Mouse (Mus musculus) CH12.LX (cell line): ENCODE results near the gene Zfp219. TPM values are rescaled to one million over a fixed set of nuclear protein-coding genes. Genes with fewer than 3 reads are reported as not detected.

Source experiments
- DNase-seq: peaks from one replicate; pipeline ENCODE4 v3.0.0-alpha.2; 2013; ENCODE audit errors: extremely low read depth
- H3K27ac ChIP-seq: 2 replicates; pipeline ENCODE4 v1.5.1; 2012; ENCODE audit warnings: low read depth, mild to moderate bottlenecking, control low read depth, moderate library complexity; ENCODE audit not compliant: insufficient read depth
- H3K27me3 ChIP-seq: replicated peaks from 2 replicates; pipeline ENCODE3; 2012; ENCODE audit warnings: inconsistent platforms
- H3K36me3 ChIP-seq, 2 experiments: replicated peaks in 1 of 2; 2 replicates each; pipeline versions ENCODE3 to v1.6.1; 2012; ENCODE audit warnings: inconsistent platforms in 1 of 2, low read length in 1 of 2, mild to moderate bottlenecking in 1 of 2, mixed read lengths in 1 of 2, moderate library complexity in 1 of 2; ENCODE audit not compliant: control insufficient read depth in 1 of 2, insufficient read depth in 1 of 2
- H3K4me1 ChIP-seq, 2 experiments: 2 replicates each; pipeline ENCODE4 v1.6.1; 2012; ENCODE audit warnings: inconsistent platforms in 1 of 2, moderate library complexity in 1 of 2; ENCODE audit not compliant: insufficient read depth in 2 of 2, control insufficient read depth in 1 of 2
- H3K4me2 ChIP-seq: 2 replicates; pipeline ENCODE4 v1.6.1; 2012; ENCODE audit warnings: low read depth, mild to moderate bottlenecking, control low read depth; ENCODE audit not compliant: poor library complexity, insufficient read depth, severe bottlenecking
- H3K4me3 ChIP-seq, 3 experiments: fragments of 150-350 bp in 1 of 3; sonication (generic) in 1 of 3; replicated peaks in 1 of 3; 2 replicates each; pipeline versions ENCODE3 to v1.5.1; 2011 to 2012; ENCODE audit warnings: low read depth in 2 of 3, low read length in 2 of 3, mild to moderate bottlenecking in 2 of 3, moderate library complexity in 2 of 3, control low read depth in 1 of 3, improper control_type of control experiment in 1 of 3, inconsistent platforms in 1 of 3, mixed read lengths in 1 of 3; ENCODE audit not compliant: poor library complexity in 1 of 3
- H3K79me2 ChIP-seq: replicated peaks from 2 replicates; pipeline ENCODE4 v1.6.1; 2012; ENCODE audit warnings: mild to moderate bottlenecking, moderate library complexity; ENCODE audit not compliant: control insufficient read depth, poor library complexity, insufficient read depth, severe bottlenecking; ENCODE audit errors: extremely low read depth
- H3K9ac ChIP-seq: 2 replicates; pipeline ENCODE4 v1.6.1; 2012; ENCODE audit warnings: low read depth, mild to moderate bottlenecking, control low read depth, moderate library complexity; ENCODE audit not compliant: insufficient read depth
- H3K9me3 ChIP-seq: replicated peaks from 2 replicates; pipeline ENCODE3; 2012; ENCODE audit warnings: low read length, inconsistent platforms, mixed read lengths
- BHLHE40 ChIP-seq: IDR thresholded peaks from 2 replicates; pipeline ENCODE4 v1.6.1; 2011; ENCODE audit warnings: mild to moderate bottlenecking, low read depth, low read length, improper control_type of control experiment
- CHD1 ChIP-seq: IDR thresholded peaks from 2 replicates; pipeline ENCODE4 v1.6.1; 2012; ENCODE audit warnings: low read depth, low read length, improper control_type of control experiment, inconsistent platforms
- E2F4 ChIP-seq: IDR thresholded peaks from 2 replicates; pipeline ENCODE4 v1.6.1; 2011; ENCODE audit warnings: low read depth, low read length, improper control_type of control experiment; ENCODE audit not compliant: insufficient replicate concordance
- EP300 ChIP-seq: IDR thresholded peaks from 2 replicates; pipeline ENCODE4 v1.6.1; 2011; ENCODE audit warnings: low read length, improper control_type of control experiment
- HCFC1 ChIP-seq: IDR thresholded peaks from 2 replicates; pipeline ENCODE4 v1.6.1; 2012; ENCODE audit warnings: low read depth, mild to moderate bottlenecking, inconsistent platforms, low read length, improper control_type of control experiment
- IRF4 ChIP-seq: IDR thresholded peaks from 2 replicates; pipeline ENCODE4 v1.6.1; 2014; ENCODE audit warnings: low read depth, mild to moderate bottlenecking, inconsistent platforms, low read length, improper control_type of control experiment
- JUN ChIP-seq: IDR thresholded peaks from 2 replicates; pipeline ENCODE4 v1.6.1; 2011; ENCODE audit warnings: low read depth, mild to moderate bottlenecking, low read length, improper control_type of control experiment, moderate library complexity; ENCODE audit not compliant: insufficient read depth
- KAT2A ChIP-seq: IDR thresholded peaks from 2 replicates; pipeline ENCODE4 v1.6.1; 2012; ENCODE audit warnings: low read length, improper control_type of control experiment, inconsistent platforms; ENCODE audit not compliant: insufficient replicate concordance
- MAX ChIP-seq: IDR thresholded peaks from 2 replicates; pipeline ENCODE4 v1.6.1; 2011; ENCODE audit warnings: low read length, improper control_type of control experiment
- MAZ ChIP-seq: IDR thresholded peaks from 2 replicates; pipeline ENCODE4 v1.6.1; 2012; ENCODE audit warnings: low read depth, mild to moderate bottlenecking, inconsistent platforms, low read length, improper control_type of control experiment, moderate library complexity
- MEF2A ChIP-seq: IDR thresholded peaks from 2 replicates; pipeline ENCODE4 v1.6.1; 2014; ENCODE audit warnings: low read depth, mild to moderate bottlenecking, inconsistent platforms, low read length, improper control_type of control experiment, borderline replicate concordance
- MXI1 ChIP-seq: IDR thresholded peaks from 2 replicates; pipeline ENCODE4 v1.6.1; 2011; ENCODE audit warnings: mild to moderate bottlenecking, low read depth, low read length, improper control_type of control experiment
- NELFE ChIP-seq: IDR thresholded peaks from 2 replicates; pipeline ENCODE4 v1.6.1; 2011; ENCODE audit warnings: low read depth, low read length, improper control_type of control experiment
- NRF1 ChIP-seq: IDR thresholded peaks from 2 replicates; pipeline ENCODE4 v1.6.1; 2014; ENCODE audit warnings: low read depth, mild to moderate bottlenecking, inconsistent platforms, low read length, improper control_type of control experiment, moderate library complexity
- POLR2AphosphoS2 ChIP-seq: IDR thresholded peaks from 2 replicates; pipeline ENCODE4 v1.6.1; 2011; ENCODE audit warnings: low read depth, low read length, improper control_type of control experiment
- RCOR1 ChIP-seq: conservative IDR thresholded peaks from 2 replicates; pipeline ENCODE4 v1.6.1; 2012; ENCODE audit warnings: low read depth, mild to moderate bottlenecking, inconsistent platforms, low read length, improper control_type of control experiment
- SMC3 ChIP-seq: IDR thresholded peaks from 2 replicates; pipeline ENCODE4 v1.6.1; 2011; ENCODE audit warnings: low read depth, low read length, improper control_type of control experiment
- TBP ChIP-seq: conservative IDR thresholded peaks from 2 replicates; pipeline ENCODE4 v1.6.1; 2011; ENCODE audit warnings: low read depth, low read length, improper control_type of control experiment
- TCF12 ChIP-seq: IDR thresholded peaks from 2 replicates; pipeline ENCODE4 v1.6.1; 2014; ENCODE audit warnings: low read depth, mild to moderate bottlenecking, inconsistent platforms, low read length, improper control_type of control experiment
- USF2 ChIP-seq: conservative IDR thresholded peaks from 2 replicates; pipeline ENCODE4 v1.6.1; 2011; ENCODE audit warnings: low read depth, low read length, improper control_type of control experiment
- ZC3H11A ChIP-seq: IDR thresholded peaks from 2 replicates; pipeline ENCODE4 v1.6.1; 2012; ENCODE audit warnings: low read depth, mild to moderate bottlenecking, inconsistent platforms, low read length, improper control_type of control experiment
- ZMIZ1 ChIP-seq: IDR thresholded peaks from 2 replicates; pipeline ENCODE4 v1.6.1; 2012; ENCODE audit warnings: low read depth, mild to moderate bottlenecking, inconsistent platforms, low read length, improper control_type of control experiment
- dilution Hi-C: fragments of 300-500 bp; cut with MboI; formaldehyde crosslinking; loops from 2 replicates; pipeline ENCODE4 v1.14.3; 2020; ENCODE audit warnings: low sequenced_read_pairs; ENCODE audit not compliant: extremely low pct_unique_long_range_greater_than_20kb, extremely low pct_ligation_motif_present
- in situ Hi-C: fragments of 300-500 bp; cut with MboI; formaldehyde crosslinking; loops from 3 replicates; pipeline ENCODE4 v1.14.3; 2019; ENCODE audit warnings: low sequenced_read_pairs, low pct_ligation_motif_present, low pct_unique_long_range_greater_than_20kb, mixed read lengths
- polyA plus RNA-seq: library from polyadenylated mRNA; unstranded; fragments of >175 nt; gene quantifications from 2 replicates; pipeline ENCODE4 v1.2.1, GENCODE M21; 2012; ENCODE audit warnings: low read depth; ENCODE audit not compliant: insufficient read length
- total RNA-seq, 2 experiments: library from RNA; depleted of rRNA; stranded (reverse); fragments of 300-350 nt in 1 of 2; fragments of >200 nt in 1 of 2; gene quantifications; 2 replicates each; pipeline ENCODE4 v1.2.3; 2012 to 2014

The Zfp219 gene
- total and polyA plus RNA-seq, 3 experiments, result 15.8 to 20.8 (median 20.0) TPM

GRCm38 (mm10) chr14:52026342-52026741 is 5.8 kb upstream of the Zfp219 start:
- Histone ChIP-seq H3K36me3 (no peaks in the 10 kb centered on the region), H3K79me2 (no peaks in the 10 kb centered on the region), H3K4me3 (no peak overlapping the region), H3K4me2 (no peak overlapping the region), H3K9ac (no peak overlapping the region), H3K4me1 (peaks cover 7 to 21% of the 10 kb centered on the region in 2 experiments; a peak in 3 of 4 replicates), H3K9me3 (no peaks in the 10 kb centered on the region), H3K27ac (no peak overlapping the region), H3K27me3 (no peaks in the 10 kb centered on the region)
- DNase-seq, result no peak
- in situ Hi-C loops, result no loop called here
- no peak for TF ChIP-seq MEF2A
- no peak for TF ChIP-seq BHLHE40
- no peak for TF ChIP-seq POLR2AphosphoS2
- no peak for TF ChIP-seq MAZ
- TF ChIP-seq SMC3, result no peak
- TF ChIP-seq KAT2A, result no peak
- TF ChIP-seq MXI1, result no peak
- no peak for TF ChIP-seq HCFC1
- TF ChIP-seq MAX, result no peak
- TF ChIP-seq IRF4, result no peak
- TF ChIP-seq ZC3H11A, result no peak
- TF ChIP-seq RCOR1, result no peak
- TF ChIP-seq EP300, result no peak
- no peak for TF ChIP-seq NELFE
- no peak for TF ChIP-seq NRF1
- no peak for TF ChIP-seq USF2
- dilution Hi-C loops, result no loop called here

GRCm38 (mm10) chr14:52024133-52024532 is 3.6 kb upstream of the Zfp219 start:
- Histone ChIP-seq H3K4me3 (peak overlapping the region in 2 of 3 experiments; percentile 62 to 74), H3K36me3 (no peaks in the 10 kb centered on the region), H3K9ac (peak overlapping the region; percentile 90), H3K79me2 (no peaks in the 10 kb centered on the region), H3K4me2 (peak overlapping the region; percentile 81), H3K27ac (no peak overlapping the region), H3K4me1 (peaks cover 10 to 25% of the 10 kb centered on the region in 2 experiments; a peak in 3 of 4 replicates), H3K27me3 (no peaks in the 10 kb centered on the region), H3K9me3 (no peaks in the 10 kb centered on the region)
- in situ Hi-C loops, result loop anchor here (5.0 kb wide), 1 partner anchor 117 kb away; no protein-coding TSS in a partner anchor
- no peak for DNase-seq
- TF ChIP-seq TCF12 (no peak), JUN (no peak), ZC3H11A (no peak), RCOR1 (no peak), TBP (no peak), ZMIZ1 (no peak), CHD1 (no peak), SMC3 (no peak), E2F4 (no peak)
- dilution Hi-C loops, result no loop called here
